Mouse (Mus musculus) bone marrow, adult 2 months (tissue): Measurements from ENCODE around the gene Erbb2.

Experiments used
- CTCF ChIP-seq: fragments of 200-500 bp; IDR thresholded peaks from 2 replicates; pipeline ENCODE4 v1.5.1; 2011; ENCODE audit warnings: low read length, control low read depth; ENCODE audit not compliant: control insufficient read depth, insufficient read depth
- POLR2A ChIP-seq: fragments of 200-500 bp; IDR thresholded peaks from 2 replicates; pipeline ENCODE4 v1.6.1; 2011; ENCODE audit warnings: low read depth, mild to moderate bottlenecking, control low read depth, low read length, borderline replicate concordance; ENCODE audit not compliant: control insufficient read depth

DNA sequence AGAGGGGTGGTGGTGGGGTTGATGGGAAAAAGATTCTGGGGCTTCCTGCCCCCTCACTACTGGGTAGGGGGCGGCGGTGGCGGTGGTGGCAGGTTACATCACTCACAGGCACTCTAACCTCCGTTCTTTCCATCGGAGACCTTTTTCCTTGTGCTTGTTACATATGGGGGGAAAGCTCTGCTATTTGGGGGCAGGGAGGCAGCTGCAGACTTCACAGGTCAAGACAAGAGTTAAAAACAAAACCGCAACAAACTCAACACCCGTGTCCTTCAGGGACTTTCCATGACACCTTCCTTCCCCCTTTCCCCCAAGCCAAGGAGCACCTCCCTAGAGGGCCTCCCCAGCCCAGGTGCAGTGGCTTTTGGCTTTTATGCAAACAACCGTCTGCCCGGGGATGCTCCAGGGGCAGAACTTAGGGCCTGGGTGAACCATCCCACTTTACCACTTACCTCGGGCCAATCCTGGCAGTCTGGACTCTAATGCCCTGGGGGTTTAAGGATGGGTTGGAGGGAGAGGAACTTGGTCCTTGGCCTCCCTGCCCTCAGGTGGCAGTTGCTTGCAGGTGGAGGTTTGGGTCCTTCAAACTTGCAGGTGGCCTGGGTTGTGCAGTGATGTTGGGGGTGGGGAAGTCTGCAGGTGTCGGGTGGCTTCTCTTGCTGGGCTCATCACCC lies 46.9 kb downstream of the Erbb2 start:
- TF ChIP-seq POLR2A = no peak
- TF ChIP-seq CTCF = no peak
